Mouse (Mus musculus) midbrain, embryonic 14.5 days (tissue): ENCODE measurements around the gene Fbxo27. TPM values are rescaled to one million over a fixed set of nuclear protein-coding genes. Genes with fewer than 3 reads are reported as not detected.
"Not testable (repeated sequence)": the region's sequence is repeated elsewhere in the genome, so short reads cannot be mapped to it uniquely, and the experiment has no call there.

Source experiments
- ATAC-seq: fragments of 200-750 bp; cut with Nextera tagmentation; 2 replicates; pipeline ENCODE4 v1.8.0; 2017; ENCODE audit warnings: moderate number of reproducible peaks, moderate library complexity; ENCODE audit not compliant: low FRiP score, low TSS enrichment
- DNase-seq: peaks from one replicate; pipeline ENCODE4 v3.0.0-alpha.2; 2015
- H3K27ac ChIP-seq: fragments of 300-500 bp; sonication (generic); replicated peaks from 2 replicates; pipeline ENCODE4 v1.5.1; 2014; ENCODE audit warnings: mild to moderate bottlenecking, low read depth, low read length, moderate library complexity
- H3K27me3 ChIP-seq: fragments of 300-500 bp; sonication (generic); 2 replicates; pipeline ENCODE4 v1.6.1; 2014; ENCODE audit warnings: low read length, control low read depth, mixed read lengths; ENCODE audit not compliant: control insufficient read depth, insufficient read depth
- H3K36me3 ChIP-seq: fragments of 300-500 bp; sonication (generic); 2 replicates; pipeline ENCODE4 v1.6.1; 2014; ENCODE audit warnings: low read length, control low read depth; ENCODE audit not compliant: control insufficient read depth, insufficient read depth
- H3K4me1 ChIP-seq: fragments of 300-500 bp; sonication (generic); 2 replicates; pipeline ENCODE4 v1.6.1; 2014; ENCODE audit warnings: mild to moderate bottlenecking, antibody characterized with exemption, low read length, control low read depth; ENCODE audit not compliant: control insufficient read depth, insufficient read depth
- H3K4me2 ChIP-seq: fragments of 300-500 bp; sonication (generic); 2 replicates; pipeline ENCODE4 v1.6.1; 2014; ENCODE audit warnings: mild to moderate bottlenecking, low read length, moderate library complexity
- H3K4me3 ChIP-seq: fragments of 300-500 bp; sonication (generic); replicated peaks from 2 replicates; pipeline ENCODE4 v1.5.1; 2014; ENCODE audit warnings: low read depth, low read length
- H3K9ac ChIP-seq: fragments of 300-500 bp; sonication (generic); replicated peaks from 2 replicates; pipeline ENCODE4 v1.6.1; 2014; ENCODE audit warnings: mild to moderate bottlenecking, low read length, moderate library complexity
- H3K9me3 ChIP-seq: fragments of 300-500 bp; sonication (generic); 2 replicates; pipeline ENCODE4 v1.6.1; 2016; ENCODE audit warnings: low read length, control low read depth, mixed read lengths; ENCODE audit not compliant: control insufficient read depth
- WGBS: fragments of 180-500 bp; shearing (Covaris S2); extraction: QIAGEN DNeasy Blood & Tissue Kit; methylation state at CpG from one replicate; pipeline ENCODE4 v1.1.7; 2014; 5-methylcytosine and 5-hydroxymethylcytosine counted together
- polyA plus RNA-seq: library from polyadenylated mRNA; unstranded; fragments of >200 nt; fragmentation: Nextera tagmentation; extraction: Ambion mirVana; gene quantifications from 2 replicates; pipeline ENCODE4 v1.2.1, GENCODE M21; 2014

Fbxo27 gene
- polyA plus RNA-seq, 1 experiment from 2014 or later: 7.8 TPM

GRCm38 (mm10) chr7:28672276-28672675 lies 20.4 kb upstream of the Fbxo27 start:
- Histone ChIP-seq H3K9me3 (no peaks in the 10 kb centered on the region), H3K27me3 (no peaks in the 10 kb centered on the region), H3K36me3 (no peaks in the 10 kb centered on the region), H3K27ac (no peak overlapping the region), H3K9ac (no peak overlapping the region), H3K4me3 (no peak overlapping the region), H3K4me1 (no peaks in the 10 kb centered on the region), H3K4me2 (no peak overlapping the region)
- 90% methylated on average over 5 of the region's 5 CpGs for WGBS
- ATAC-seq (no peak), DNase-seq (no peak)

- not testable (repeated sequence) for H3K9ac ChIP-seq, DNase-seq, H3K36me3 ChIP-seq, H3K27me3 ChIP-seq, H3K9me3 ChIP-seq, H3K4me1 ChIP-seq, H3K27ac ChIP-seq, H3K4me2 ChIP-seq, H3K4me3 ChIP-seq, ATAC-seq
- 74% methylated on average over 5 of the region's 5 CpGs for WGBS
These were observed 19.9 kb upstream of the Fbxo27 start for GRCm38 (mm10) chr7:28672786-28673185.

GRCm38 (mm10) chr7:28674994-28675393 lies 17.7 kb upstream of the Fbxo27 start:
- H3K4me2 ChIP-seq: no peak overlapping the region
- no peak overlapping the region for H3K4me3 ChIP-seq
- ATAC-seq (no peak), DNase-seq (no peak)
- H3K9ac ChIP-seq: no peak overlapping the region
- H3K27ac ChIP-seq: no peak overlapping the region
- 76% methylated on average over 9 of the region's 9 CpGs for WGBS
- H3K27me3 ChIP-seq: no peaks in the 10 kb centered on the region
- H3K4me1 ChIP-seq: no peaks in the 10 kb centered on the region
- H3K9me3 ChIP-seq: no peaks in the 10 kb centered on the region
- H3K36me3 ChIP-seq: no peaks in the 10 kb centered on the region

- H3K9ac ChIP-seq: no peak overlapping the region
- no peak overlapping the region for H3K27ac ChIP-seq
- no peak overlapping the region for H3K4me3 ChIP-seq
- H3K36me3 ChIP-seq: no peaks in the 10 kb centered on the region
- H3K9me3 ChIP-seq: no peaks in the 10 kb centered on the region
- no peak overlapping the region for H3K4me2 ChIP-seq
- no peaks in the 10 kb centered on the region for H3K4me1 ChIP-seq
- DNase-seq: peak; percentile 39
- WGBS: 44% methylated on average over 11 of the region's 11 CpGs
- ATAC-seq: no peak
- H3K27me3 ChIP-seq: no peaks in the 10 kb centered on the region
These were observed 16.9 kb upstream of the Fbxo27 start for GRCm38 (mm10) chr7:28675746-28676145.

GRCm38 (mm10) chr7:28676811-28677541 lies 15.7 kb upstream of the Fbxo27 start:
- no peaks in the 10 kb centered on the region for H3K4me1 ChIP-seq
- H3K4me3 ChIP-seq: no peak overlapping the region
- ATAC-seq (no peak), DNase-seq (no peak)
- H3K4me2 ChIP-seq: no peak overlapping the region
- no peaks in the 10 kb centered on the region for H3K9me3 ChIP-seq
- no peaks in the 10 kb centered on the region for H3K36me3 ChIP-seq
- H3K27me3 ChIP-seq: no peaks in the 10 kb centered on the region
- H3K9ac ChIP-seq: no peak overlapping the region
- WGBS: 89% methylated on average over 13 of the region's 13 CpGs
- no peak overlapping the region for H3K27ac ChIP-seq

GRCm38 (mm10) chr7:28677624-28678023 lies 15.0 kb upstream of the Fbxo27 start:
- Histone ChIP-seq H3K27me3 (no peaks in the 10 kb centered on the region), H3K9me3 (no peaks in the 10 kb centered on the region), H3K4me2 (no peak overlapping the region), H3K4me1 (no peaks in the 10 kb centered on the region), H3K4me3 (no peak overlapping the region), H3K27ac (no peak overlapping the region), H3K36me3 (no peaks in the 10 kb centered on the region), H3K9ac (no peak overlapping the region)
- ATAC-seq (no peak), DNase-seq (no peak)
- 86% methylated on average over 8 of the region's 8 CpGs for WGBS

GRCm38 (mm10) chr7:28691075-28691474 lies 1.6 kb upstream of the Fbxo27 start:
- Histone ChIP-seq H3K9me3 (no peaks in the 10 kb centered on the region), H3K27ac (no peak overlapping the region), H3K4me2 (no peak overlapping the region), H3K36me3 (no peaks in the 10 kb centered on the region), H3K4me1 (0 out of 2 replicates have a peak, but pooled peaks cover 6% of the 10 kb centered on the region), H3K27me3 (peaks cover 15% of the 10 kb centered on the region), H3K4me3 (no peak overlapping the region), H3K9ac (no peak overlapping the region)
- ATAC-seq (no peak), DNase-seq (no peak)
- WGBS: 84% methylated on average over 7 of the region's 7 CpGs

GRCm38 (mm10) chr7:28693321-28693966 lies 795 bp downstream of the Fbxo27 start:
- 0 out of 2 replicates have a peak, but pooled peaks cover 6% of the 10 kb centered on the region for H3K4me1 ChIP-seq
- no peaks in the 10 kb centered on the region for H3K9me3 ChIP-seq
- peak overlapping the region; percentile 49 for H3K4me3 ChIP-seq
- H3K27ac ChIP-seq: no peak overlapping the region
- H3K27me3 ChIP-seq: peaks cover 15% of the 10 kb centered on the region
- peak overlapping the region; percentile 62 for H3K9ac ChIP-seq
- WGBS: under 1% methylated on average over 38 of the region's 38 CpGs
- ATAC-seq (peak; percentile 85), DNase-seq (peak; percentile 81)
- H3K36me3 ChIP-seq: no peaks in the 10 kb centered on the region
- H3K4me2 ChIP-seq: peak overlapping the region; percentile 79

GRCm38 (mm10) chr7:28694423-28694822 lies 1.8 kb downstream of the Fbxo27 start:
- no peak overlapping the region for H3K4me3 ChIP-seq
- ATAC-seq (no peak), DNase-seq (peak; percentile 4)
- H3K27ac ChIP-seq: no peak overlapping the region
- no peaks in the 10 kb centered on the region for H3K36me3 ChIP-seq
- peaks cover 15% of the 10 kb centered on the region for H3K27me3 ChIP-seq
- no peaks in the 10 kb centered on the region for H3K9me3 ChIP-seq
- H3K9ac ChIP-seq: no peak overlapping the region
- 9% methylated on average over 14 of the region's 14 CpGs for WGBS
- peak overlapping the region; percentile 79 for H3K4me2 ChIP-seq
- H3K4me1 ChIP-seq: 0 out of 2 replicates have a peak, but pooled peaks cover 6% of the 10 kb centered on the region
